Mouse (Mus musculus) E14TG2a.4 (cell line): ENCODE data around the gene Clp1.

Experiments
- CTCF ChIP-seq: conservative IDR thresholded peaks from 2 replicates; pipeline ENCODE4 v1.5.1; 2014; ENCODE audit warnings: low read length
- NANOG ChIP-seq: IDR thresholded peaks from 2 replicates; pipeline ENCODE4 v1.6.1; 2014; ENCODE audit warnings: borderline replicate concordance, low read length, mixed read lengths
- POU5F1 ChIP-seq: IDR thresholded peaks from 2 replicates; pipeline ENCODE4 v1.6.1; 2014; ENCODE audit warnings: low read length, borderline replicate concordance

GRCm38 (mm10) chr2:84736312-84737161, 9.4 kb upstream of the Clp1 start:
- TF ChIP-seq CTCF (no peak), NANOG (no peak), POU5F1 (no peak)
